Mouse (Mus musculus) embryonic facial prominence, embryonic 12.5 days (tissue): ENCODE results near the gene Top2a. TPM values are rescaled to one million over a fixed set of nuclear protein-coding genes. Genes with fewer than 3 reads are reported as not detected.

Source experiments
- ATAC-seq: fragments of 200-750 bp; cut with Nextera tagmentation; 2 replicates; pipeline ENCODE4 v1.8.0; 2017; ENCODE audit not compliant: insufficient number of reproducible peaks, insufficient read depth, low FRiP score, low TSS enrichment
- H3K27ac ChIP-seq: fragments of 300-500 bp; sonication (generic); 2 replicates; pipeline ENCODE4 v1.5.1; 2016; ENCODE audit warnings: mild to moderate bottlenecking
- H3K27me3 ChIP-seq: fragments of 300-500 bp; sonication (generic); 2 replicates; pipeline ENCODE4 v1.6.1; 2016; ENCODE audit warnings: mild to moderate bottlenecking, moderate library complexity
- H3K36me3 ChIP-seq: fragments of 300-500 bp; sonication (generic); 2 replicates; pipeline ENCODE4 v1.6.1; 2016; ENCODE audit warnings: mild to moderate bottlenecking
- H3K4me1 ChIP-seq: fragments of 300-500 bp; sonication (generic); 2 replicates; pipeline ENCODE4 v1.6.1; 2016
- H3K4me2 ChIP-seq: fragments of 300-500 bp; sonication (generic); replicated peaks from 2 replicates; pipeline ENCODE4 v1.6.1; 2016; ENCODE audit warnings: mild to moderate bottlenecking, moderate library complexity
- H3K4me3 ChIP-seq: fragments of 300-500 bp; sonication (generic); 2 replicates; pipeline ENCODE4 v1.5.1; 2016; ENCODE audit warnings: mild to moderate bottlenecking
- H3K9ac ChIP-seq: fragments of 300-500 bp; sonication (generic); 2 replicates; pipeline ENCODE4 v1.6.1; 2016; ENCODE audit warnings: mild to moderate bottlenecking, moderate library complexity
- H3K9me3 ChIP-seq: fragments of 300-500 bp; sonication (generic); 2 replicates; pipeline ENCODE4 v1.6.1; 2016; ENCODE audit warnings: mild to moderate bottlenecking, moderate library complexity
- WGBS: fragments of 180-500 bp; shearing (Covaris S2); methylation state at CpG from one replicate; pipeline ENCODE4 v1.1.7; 2016; 5-methylcytosine and 5-hydroxymethylcytosine counted together
- polyA plus RNA-seq: library from polyadenylated mRNA; unstranded; fragments of >200 nt; fragmentation: Nextera tagmentation; extraction: Ambion mirVana; gene quantifications from 2 replicates; pipeline ENCODE4 v1.2.1, GENCODE M21; 2016

The Top2a gene
- polyA plus RNA-seq, 1 experiment from 2014 or later: 288 TPM

DNA sequence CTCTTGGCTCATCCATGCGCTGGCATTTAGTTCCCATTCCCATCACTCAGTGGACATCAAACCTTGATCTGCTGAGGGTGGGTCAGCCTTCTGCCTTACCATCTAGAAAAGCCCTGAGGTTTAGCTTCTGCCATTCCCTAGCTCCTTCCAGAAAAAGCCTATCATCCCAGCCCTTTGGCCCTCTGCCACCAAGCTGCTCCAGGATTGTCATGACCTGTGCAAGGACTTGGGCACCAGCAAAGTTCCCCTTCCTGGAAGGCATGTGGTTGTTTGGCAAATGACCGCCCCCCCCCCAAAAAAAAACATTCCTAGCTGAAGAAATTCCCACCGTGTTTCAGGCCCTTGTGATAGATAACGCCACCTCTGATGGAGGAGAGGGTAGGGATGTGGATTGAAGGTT lies 31.2 kb upstream of the Top2a start:
- no peak; the same call in 1 of the 2 replicates for ATAC-seq
- Histone ChIP-seq H3K9ac (0 out of 2 replicates have a peak overlapping the region, but pooled peaks have one; percentile 7), H3K4me1 (peaks cover 21% of the 10 kb centered on the region), H3K4me2 (no peak overlapping the region; the same call in 1 of the 2 replicates), H3K27me3 (no peaks in the 10 kb centered on the region), H3K27ac (peak overlapping the region; percentile 83), H3K4me3 (no peak overlapping the region), H3K9me3 (0 out of 2 replicates have a peak, but pooled peaks cover 6% of the 10 kb centered on the region), H3K36me3 (peaks cover 27% of the 10 kb centered on the region)
- 35% methylated on average over 4 of the region's 4 CpGs for WGBS

DNA sequence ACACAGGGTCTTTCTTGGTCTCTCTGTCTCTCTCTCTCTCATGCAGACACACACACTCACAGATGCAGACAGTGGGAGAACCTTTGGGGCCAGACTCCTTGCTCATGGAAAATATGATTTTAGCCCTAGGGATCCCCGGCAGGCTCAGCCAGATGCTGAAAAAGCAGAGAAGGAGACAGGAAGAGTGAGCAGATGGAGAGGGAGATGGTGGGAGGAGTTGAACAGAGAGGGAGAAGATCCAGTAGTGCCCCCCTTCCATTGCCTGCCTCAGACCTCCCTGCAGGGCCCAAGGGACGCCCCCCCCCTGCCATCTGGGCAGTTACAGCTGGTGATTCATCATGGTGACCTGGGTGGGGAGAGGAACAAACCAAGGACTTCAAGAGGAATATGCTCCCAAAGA lies 23.7 kb upstream of the Top2a start:
- H3K27ac ChIP-seq: peak overlapping the region; percentile 95
- H3K4me3 ChIP-seq: peak overlapping the region; percentile 20; the same call in 1 of the 2 replicates
- WGBS: 41% methylated on average over 2 of the region's 2 CpGs
- H3K9me3 ChIP-seq: no peaks in the 10 kb centered on the region
- H3K4me1 ChIP-seq: peaks cover 46% of the 10 kb centered on the region
- H3K27me3 ChIP-seq: no peaks in the 10 kb centered on the region
- H3K36me3 ChIP-seq: peaks cover 55% of the 10 kb centered on the region
- peak overlapping the region; percentile 31; the same call in 1 of the 2 replicates for H3K9ac ChIP-seq
- H3K4me2 ChIP-seq: peak overlapping the region; percentile 91
- ATAC-seq: 0 out of 2 replicates have a peak, but pooled peaks have one; percentile 7

DNA sequence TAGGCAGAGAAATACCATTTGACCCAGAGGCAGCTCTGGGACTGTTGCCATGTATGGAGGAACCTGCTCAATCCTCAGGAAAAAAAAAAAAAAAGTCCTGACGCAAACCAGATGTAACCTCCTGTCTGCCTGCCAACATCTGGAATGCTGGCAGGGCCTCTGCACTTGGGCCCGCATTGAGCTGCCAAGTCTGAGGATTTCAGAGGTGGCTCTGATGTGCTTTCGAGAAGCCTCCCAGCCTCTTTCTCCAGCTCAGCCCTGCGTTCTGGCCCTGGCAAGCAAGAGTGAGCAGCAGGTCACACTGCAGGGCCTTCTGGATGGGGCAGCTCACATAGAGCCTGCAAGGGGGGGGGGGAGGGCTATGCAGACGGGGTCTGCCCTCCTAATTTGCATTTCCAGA lies 23.1 kb upstream of the Top2a start:
- Histone ChIP-seq H3K27ac (peak overlapping the region; percentile 95), H3K9me3 (no peaks in the 10 kb centered on the region), H3K4me2 (peak overlapping the region; percentile 91), H3K27me3 (no peaks in the 10 kb centered on the region), H3K4me1 (peaks cover 51% of the 10 kb centered on the region), H3K9ac (no peak overlapping the region), H3K36me3 (peaks cover 50% of the 10 kb centered on the region), H3K4me3 (peak overlapping the region; percentile 20; the same call in 1 of the 2 replicates)
- ATAC-seq: peak; percentile 45; the same call in 1 of the 2 replicates
- 13% methylated on average over 5 of the region's 5 CpGs for WGBS

DNA sequence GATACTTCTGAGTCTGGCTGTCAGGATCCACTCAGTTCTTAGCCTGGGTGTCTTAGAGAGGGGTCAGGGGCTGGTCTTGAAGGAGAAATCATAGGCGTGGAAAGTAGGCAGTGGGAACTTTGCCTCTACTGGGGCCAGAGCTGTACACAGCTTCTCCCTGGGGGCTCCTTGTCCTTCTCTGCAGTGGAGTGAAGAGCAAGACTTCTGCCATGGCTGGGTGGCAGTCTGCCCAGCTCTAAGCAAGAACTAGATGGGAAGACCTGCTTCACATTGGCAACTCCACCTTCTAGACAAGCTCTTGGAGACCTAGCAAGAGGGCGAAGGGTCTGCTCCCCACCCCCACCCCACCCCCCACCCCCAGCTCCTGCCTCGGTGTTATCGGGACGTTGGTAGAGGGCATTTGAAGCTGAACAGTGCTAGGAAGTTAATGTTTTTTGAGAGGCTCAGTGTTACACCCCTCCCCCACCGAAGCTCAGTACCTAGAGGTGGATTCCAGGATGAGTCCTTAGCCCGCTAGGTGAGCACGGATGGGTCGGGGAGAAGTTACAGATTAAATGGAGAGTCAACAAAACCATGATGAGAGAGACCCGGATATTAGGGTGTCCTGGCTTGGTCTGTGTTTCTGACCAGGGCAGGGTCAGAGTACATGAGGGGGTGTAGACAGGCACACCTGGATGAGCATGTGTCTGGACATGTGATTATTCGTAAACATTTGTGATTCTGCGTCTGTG lies 21.3 kb upstream of the Top2a start:
- peaks cover 33% of the 10 kb centered on the region for H3K36me3 ChIP-seq
- peaks cover 56% of the 10 kb centered on the region for H3K4me1 ChIP-seq
- H3K27ac ChIP-seq: peak overlapping the region; percentile 95
- H3K4me3 ChIP-seq: peak overlapping the region; percentile 28
- WGBS: 64% methylated on average over 12 of the region's 12 CpGs
- no peak for ATAC-seq
- peak overlapping the region; percentile 30; the same call in 1 of the 2 replicates for H3K9ac ChIP-seq
- no peaks in the 10 kb centered on the region for H3K27me3 ChIP-seq
- H3K4me2 ChIP-seq: peak overlapping the region; percentile 91
- H3K9me3 ChIP-seq: no peaks in the 10 kb centered on the region

DNA sequence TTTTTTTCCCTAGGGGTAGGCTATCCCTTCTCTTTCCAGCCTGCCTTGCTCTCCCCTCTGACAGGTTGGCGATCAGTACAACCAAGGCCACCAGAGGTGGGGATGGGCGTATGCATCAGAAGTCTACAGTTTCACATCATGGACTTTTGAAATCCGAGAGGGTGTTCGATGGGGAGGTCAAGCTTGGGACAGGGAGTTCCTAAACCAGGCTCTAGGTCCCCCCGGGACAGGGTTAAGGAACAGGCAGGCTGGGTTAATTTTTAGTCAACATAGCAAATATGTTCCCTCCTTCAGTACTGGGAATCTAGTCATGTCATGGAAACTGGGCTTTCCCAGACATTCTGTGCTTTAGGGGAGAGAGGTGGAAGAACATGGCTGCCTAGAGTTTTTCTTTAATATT lies 20.3 kb upstream of the Top2a start:
- 30% methylated on average over 5 of the region's 5 CpGs for WGBS
- ATAC-seq: no peak
- Histone ChIP-seq H3K9me3 (no peaks in the 10 kb centered on the region), H3K4me1 (peaks cover 58% of the 10 kb centered on the region), H3K4me2 (peak overlapping the region; percentile 91), H3K9ac (no peak overlapping the region), H3K4me3 (peak overlapping the region; percentile 28), H3K36me3 (peaks cover 24% of the 10 kb centered on the region), H3K27ac (peak overlapping the region; percentile 95), H3K27me3 (no peaks in the 10 kb centered on the region)

DNA sequence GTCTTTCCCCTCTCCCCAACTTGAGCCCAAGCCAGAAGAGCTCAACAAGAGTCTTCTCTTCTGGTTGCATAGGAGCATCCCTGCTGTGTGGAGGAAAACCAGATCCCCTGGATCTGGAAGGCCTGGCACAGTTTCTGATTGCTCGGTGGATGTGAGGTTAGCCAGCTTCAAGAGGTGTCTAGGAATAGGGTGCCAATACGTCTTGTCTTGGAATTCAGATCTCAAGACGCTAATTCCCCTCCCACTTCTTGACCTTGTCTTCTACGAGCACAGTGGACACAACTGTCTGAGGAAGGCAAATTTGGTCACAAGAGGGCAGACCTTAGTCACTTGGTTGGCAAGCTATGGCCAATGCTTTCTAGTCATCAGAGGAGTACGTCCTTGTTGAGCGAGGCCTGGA lies 19.6 kb upstream of the Top2a start:
- Histone ChIP-seq H3K27me3 (no peaks in the 10 kb centered on the region), H3K9ac (peak overlapping the region; percentile 29; the same call in 1 of the 2 replicates), H3K4me1 (peaks cover 58% of the 10 kb centered on the region), H3K4me2 (peak overlapping the region; percentile 91), H3K4me3 (peak overlapping the region; percentile 28), H3K27ac (peak overlapping the region; percentile 97), H3K9me3 (no peaks in the 10 kb centered on the region), H3K36me3 (peaks cover 17% of the 10 kb centered on the region)
- 59% methylated on average over 6 of the region's 6 CpGs for WGBS
- no peak for ATAC-seq

DNA sequence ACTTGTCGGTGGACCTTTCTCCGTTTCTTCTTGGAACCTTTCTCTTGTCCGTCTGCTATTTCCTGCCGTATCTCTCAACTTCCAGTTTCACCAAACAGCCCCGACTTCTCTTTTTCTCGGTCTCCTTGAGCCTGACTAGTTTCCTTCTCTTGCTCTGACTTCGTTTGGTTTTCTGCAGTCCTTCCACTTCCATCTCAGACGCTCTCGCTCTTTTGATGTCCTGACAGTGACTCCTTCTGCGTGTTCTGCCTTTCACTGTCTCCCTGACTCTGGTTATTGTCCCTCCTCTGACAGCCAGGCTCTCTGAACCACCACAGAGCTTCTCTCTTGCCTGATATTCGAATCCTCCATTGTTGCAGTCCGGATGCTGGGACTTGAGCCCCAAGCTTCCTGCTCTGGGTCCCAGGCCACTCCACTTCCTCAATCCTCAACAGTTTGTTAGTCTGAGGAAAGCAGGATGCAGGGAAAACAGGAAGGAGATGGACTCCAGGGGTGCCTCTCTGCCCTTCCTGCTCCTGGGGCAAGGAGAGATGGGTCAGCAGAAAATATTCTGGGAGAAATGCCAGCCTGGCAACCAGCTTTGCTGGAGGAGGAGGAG lies 18.9 kb upstream of the Top2a start:
- WGBS: 18% methylated on average over 12 of the region's 12 CpGs
- Histone ChIP-seq H3K4me3 (peak overlapping the region; percentile 87), H3K27ac (peak overlapping the region; percentile 97), H3K36me3 (peaks cover 10% of the 10 kb centered on the region), H3K4me2 (peak overlapping the region; percentile 91), H3K4me1 (peaks cover 54% of the 10 kb centered on the region), H3K27me3 (no peaks in the 10 kb centered on the region), H3K9ac (peak overlapping the region; percentile 96), H3K9me3 (no peaks in the 10 kb centered on the region)
- no peak for ATAC-seq

DNA sequence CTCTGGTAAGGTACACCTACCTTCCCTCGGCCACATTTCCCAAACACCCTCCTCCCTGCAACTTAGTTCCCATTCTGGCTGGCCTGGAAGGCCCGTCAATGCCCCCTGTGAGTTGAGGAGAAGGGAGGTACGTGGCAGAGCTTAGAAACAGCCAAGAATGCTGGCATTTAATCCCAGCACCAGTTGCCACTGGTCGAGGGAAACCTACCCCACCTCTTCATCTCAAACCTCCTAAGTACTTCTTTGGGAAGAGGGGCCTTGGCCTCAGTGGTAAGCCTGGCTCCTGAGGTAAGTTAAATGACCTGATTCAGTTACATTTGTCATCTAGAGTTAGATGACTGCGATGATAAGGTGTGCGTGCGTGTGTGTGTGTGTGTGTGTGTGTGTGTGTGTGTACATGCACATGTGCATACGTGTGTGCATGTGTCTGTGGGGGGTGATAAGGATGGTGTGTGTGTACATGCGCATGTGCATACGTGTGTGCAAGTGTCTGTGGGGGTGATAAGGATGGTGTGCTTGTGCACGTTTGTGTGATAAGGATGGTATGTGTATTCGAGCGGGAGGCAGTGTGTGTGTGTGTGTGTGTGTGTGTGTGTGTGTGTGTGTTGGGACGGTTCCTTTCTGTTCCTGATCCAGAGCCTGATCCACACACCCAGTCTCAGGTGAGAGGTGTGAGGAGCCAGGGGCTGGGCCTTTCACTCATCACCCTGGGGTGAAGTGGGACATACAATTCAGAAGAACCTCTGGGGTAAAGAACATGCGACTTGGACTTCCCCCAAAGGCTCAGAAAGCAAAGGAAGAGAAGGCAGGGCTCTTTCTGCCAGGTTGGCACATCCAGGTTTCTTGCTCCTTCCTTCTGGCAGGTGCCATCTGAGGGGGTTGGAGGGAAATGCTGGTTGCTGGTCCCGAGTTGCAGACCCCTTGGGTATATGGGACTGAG lies 18.1 kb upstream of the Top2a start:
- H3K27ac ChIP-seq: peak overlapping the region; percentile 97
- ATAC-seq: no peak
- peak overlapping the region; percentile 91 for H3K4me2 ChIP-seq
- no peaks in the 10 kb centered on the region for H3K9me3 ChIP-seq
- H3K4me3 ChIP-seq: peak overlapping the region; percentile 87
- peak overlapping the region; percentile 96 for H3K9ac ChIP-seq
- WGBS: 24% methylated on average over 16 of the region's 16 CpGs
- H3K36me3 ChIP-seq: 0 out of 2 replicates have a peak, but pooled peaks cover 4% of the 10 kb centered on the region
- H3K27me3 ChIP-seq: no peaks in the 10 kb centered on the region
- H3K4me1 ChIP-seq: peaks cover 46% of the 10 kb centered on the region

DNA sequence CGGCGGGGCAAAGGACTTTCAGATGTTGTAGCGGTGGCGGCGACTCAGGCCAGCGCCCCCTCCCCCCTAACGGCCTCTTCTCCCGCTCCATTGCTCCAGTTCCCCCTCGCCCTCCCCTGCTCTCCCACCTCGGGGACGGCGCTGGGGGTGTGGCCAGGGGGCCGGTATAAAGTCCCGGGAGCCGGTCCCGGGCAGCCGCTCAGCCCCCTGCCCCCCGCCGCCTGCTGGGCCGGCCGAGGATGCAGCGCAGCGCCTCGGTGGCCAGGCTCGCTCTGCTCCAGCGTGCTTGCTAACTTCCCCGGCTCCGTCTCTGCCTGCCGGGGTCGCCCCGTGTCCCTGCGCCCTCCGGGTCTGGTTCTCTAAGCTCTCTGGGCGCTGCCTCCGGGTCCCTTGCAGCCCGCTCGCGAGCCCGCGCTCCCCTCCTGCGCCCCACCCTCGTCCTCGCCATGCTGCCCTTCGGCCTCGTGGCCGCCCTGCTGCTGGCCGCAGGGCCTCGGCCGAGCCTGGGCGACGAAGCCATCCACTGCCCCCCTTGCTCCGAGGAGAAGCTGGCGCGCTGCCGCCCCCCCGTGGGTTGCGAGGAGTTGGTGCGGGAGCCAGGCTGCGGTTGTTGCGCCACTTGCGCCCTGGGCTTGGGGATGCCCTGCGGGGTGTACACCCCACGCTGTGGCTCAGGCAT lies 17.2 kb upstream of the Top2a start, which contains the start of gene Igfbp4:
Gene Igfbp4 (plus strand): TSS at position 194 of the 679 bp plus-strand sequence.
- 0% methylated on average over 59 of the region's 63 CpGs for WGBS
- ATAC-seq: peak; percentile 44
- Histone ChIP-seq H3K36me3 (0 out of 2 replicates have a peak, but pooled peaks cover 4% of the 10 kb centered on the region), H3K9me3 (no peaks in the 10 kb centered on the region), H3K4me3 (peak within 1 kb of the TSS; percentile 87), H3K4me2 (peak within 1 kb of the TSS; percentile 91), H3K27ac (peak within 1 kb of the TSS; percentile 97), H3K27me3 (no peaks in the 10 kb centered on the region), H3K9ac (peak within 1 kb of the TSS; percentile 96), H3K4me1 (peaks cover 39% of the 10 kb centered on the region)

DNA sequence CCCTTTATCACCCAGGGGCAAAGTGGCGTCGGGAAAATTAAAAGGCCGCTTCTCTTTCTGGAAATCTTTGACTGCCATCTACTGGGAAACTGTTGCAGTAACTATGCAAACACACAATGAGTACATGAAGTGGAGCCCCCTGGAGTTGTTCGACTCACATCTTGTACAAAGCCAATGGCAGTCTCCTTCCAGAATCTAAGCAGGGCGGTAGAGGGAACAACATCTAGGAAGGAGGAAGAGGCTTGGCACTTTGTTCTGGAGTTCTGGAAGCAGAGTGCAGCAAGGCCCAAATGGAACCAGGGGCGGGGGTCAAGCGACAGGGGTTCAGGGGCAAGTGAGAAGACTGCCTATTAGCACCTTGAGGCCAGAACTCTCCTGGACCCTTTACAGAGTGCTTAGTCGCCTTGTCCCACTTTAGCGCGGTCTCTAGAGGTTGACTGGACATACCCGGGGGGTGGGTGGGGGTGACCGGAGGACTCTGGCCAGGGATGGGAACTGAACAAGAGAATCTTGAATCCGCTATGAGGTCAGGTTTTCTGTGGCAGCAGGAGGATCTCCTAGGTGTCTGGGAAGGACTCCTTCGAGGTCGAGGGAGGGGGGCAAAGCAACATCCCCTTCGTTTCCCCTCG lies 16.5 kb upstream of the Top2a start:
- H3K4me1 ChIP-seq: peaks cover 32% of the 10 kb centered on the region
- peak overlapping the region; percentile 97 for H3K27ac ChIP-seq
- H3K4me3 ChIP-seq: peak overlapping the region; percentile 87
- H3K27me3 ChIP-seq: no peaks in the 10 kb centered on the region
- ATAC-seq: 0 out of 2 replicates have a peak, but pooled peaks have one; percentile 9
- 1% methylated on average over 17 of the region's 17 CpGs for WGBS
- H3K36me3 ChIP-seq: 0 out of 2 replicates have a peak, but pooled peaks cover 4% of the 10 kb centered on the region
- H3K4me2 ChIP-seq: peak overlapping the region; percentile 91
- H3K9me3 ChIP-seq: no peaks in the 10 kb centered on the region
- peak overlapping the region; percentile 96 for H3K9ac ChIP-seq
